ENCODE assay signal across 8 mouse cellular contexts in the genomic region with DNA sequence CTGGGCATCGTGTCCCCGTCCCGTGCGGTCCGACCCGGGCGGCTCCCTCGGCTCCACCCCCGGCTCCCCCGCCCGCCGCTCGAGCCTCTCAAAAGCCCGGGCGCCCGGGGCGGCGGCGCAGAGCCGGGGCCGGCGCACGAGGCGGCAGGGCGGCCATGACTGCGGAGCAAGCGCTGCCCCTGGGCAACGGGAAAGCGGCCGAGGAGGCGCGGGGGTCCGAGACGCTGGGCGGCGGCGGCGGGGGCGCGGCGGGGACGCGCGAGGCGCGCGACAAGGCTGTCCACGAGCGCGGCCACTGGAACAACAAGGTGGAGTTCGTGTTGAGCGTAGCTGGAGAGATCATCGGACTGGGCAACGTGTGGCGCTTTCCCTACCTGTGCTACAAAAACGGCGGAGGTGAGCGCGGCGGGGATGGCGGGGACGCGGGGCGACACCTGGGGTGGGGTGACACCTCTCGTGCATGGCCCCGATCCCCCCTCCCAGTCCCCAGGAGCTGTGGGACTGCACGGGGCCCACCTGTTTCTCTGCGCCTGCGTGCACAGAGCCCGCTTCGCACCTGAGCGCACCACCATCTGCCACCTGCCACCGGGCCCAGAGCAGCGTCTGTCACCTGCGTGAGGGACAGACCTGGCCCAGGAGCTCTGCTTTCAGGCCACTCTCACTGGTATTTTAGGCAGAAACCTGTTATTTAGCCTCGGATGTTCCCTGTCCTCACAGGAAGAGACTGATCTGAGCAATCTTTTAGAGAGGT. TPM values are rescaled to one million over a fixed set of nuclear protein-coding genes. Genes with fewer than 3 reads are reported as not detected.
DNase-seq lines count a peak whose midpoint lies in the region; ATAC-seq and TF ChIP-seq lines count a peak whose summit lies in the region.

A gene (plus strand): TSS at position 120 of the 751 bp plus-strand sequence.

- H3K9me3 ChIP-seq in liver, embryonic 11.5 days (ENCODE audit: control insufficient read depth, low read length) = no peaks in the 10 kb centered on the region
- no peaks in the 10 kb centered on the region for H3K9me3 ChIP-seq in liver, postnatal 0 days (ENCODE audit: low read length)
- H3K9me3 ChIP-seq in limb, embryonic 14.5 days (ENCODE audit: control insufficient read depth, low read length) = no peaks in the 10 kb centered on the region
- H3K9me3 ChIP-seq in stomach, embryonic 15.5 days = no peaks in the 10 kb centered on the region

- H3K4me3 ChIP-seq in liver, embryonic 11.5 days (ENCODE audit: low read depth, low read length) = peak within 1 kb of the TSS; percentile 36
- no peak within 1 kb of the TSS for H3K4me3 ChIP-seq in liver, postnatal 0 days (ENCODE audit: low read depth, low read length)
- H3K4me3 ChIP-seq in limb, embryonic 14.5 days (replicated peaks; ENCODE audit: low read length) = peak within 1 kb of the TSS; percentile 36
- peak within 1 kb of the TSS; percentile 42 for H3K4me3 ChIP-seq in stomach, embryonic 15.5 days (replicated peaks)

- H3K27me3 ChIP-seq in liver, embryonic 11.5 days (replicated peaks; ENCODE audit: control insufficient read depth, insufficient read depth, low read length) = peaks cover 33% of the 10 kb centered on the region
- peaks cover 28% of the 10 kb centered on the region for H3K27me3 ChIP-seq in liver, postnatal 0 days (ENCODE audit: insufficient read depth, low read length)
- peaks cover 30% of the 10 kb centered on the region for H3K27me3 ChIP-seq in limb, embryonic 14.5 days (ENCODE audit: control insufficient read depth, insufficient read depth, low read length)
- peaks cover 37% of the 10 kb centered on the region for H3K27me3 ChIP-seq in stomach, embryonic 15.5 days (replicated peaks)

- no peak for TF ChIP-seq EP300 in liver, postnatal 0 days (IDR thresholded peaks at IDR 0.05; ENCODE audit: low read depth)

- H3K4me2 ChIP-seq in liver, embryonic 11.5 days = peak within 1 kb of the TSS; percentile 57
- H3K4me2 ChIP-seq in liver, postnatal 0 days (ENCODE audit: low read depth, low read length) = no peak within 1 kb of the TSS
- H3K4me2 ChIP-seq in limb, embryonic 14.5 days (replicated peaks; ENCODE audit: low read depth, low read length, severe bottlenecking) = peak within 1 kb of the TSS; percentile 61
- peak within 1 kb of the TSS; percentile 83 for H3K4me2 ChIP-seq in stomach, embryonic 15.5 days

- no peaks in the 10 kb centered on the region for H3K4me1 ChIP-seq in liver, embryonic 11.5 days (replicated peaks; ENCODE audit: control insufficient read depth, insufficient read depth, low read length)
- no peaks in the 10 kb centered on the region for H3K4me1 ChIP-seq in liver, postnatal 0 days (ENCODE audit: insufficient read depth)
- H3K4me1 ChIP-seq in limb, embryonic 14.5 days (ENCODE audit: control insufficient read depth, insufficient read depth, low read length) = no peaks in the 10 kb centered on the region
- H3K4me1 ChIP-seq in stomach, embryonic 15.5 days = peaks cover 8% of the 10 kb centered on the region; the same call in 1 of the 2 replicates

- TF ChIP-seq CTCF in liver, postnatal 0 days (IDR thresholded peaks at IDR 0.05; ENCODE audit: low read depth) = no peak

- no peaks in the 10 kb centered on the region for H3K36me3 ChIP-seq in liver, embryonic 11.5 days (ENCODE audit: control insufficient read depth, insufficient read depth, low read length)
- H3K36me3 ChIP-seq in liver, postnatal 0 days (replicated peaks; ENCODE audit: insufficient read depth, low read length) = no peaks in the 10 kb centered on the region
- no peaks in the 10 kb centered on the region for H3K36me3 ChIP-seq in limb, embryonic 14.5 days (ENCODE audit: control insufficient read depth, insufficient read depth, low read length)
- H3K36me3 ChIP-seq in stomach, embryonic 15.5 days = no peaks in the 10 kb centered on the region

- no peak within 1 kb of the TSS for H3K9ac ChIP-seq in liver, embryonic 11.5 days (ENCODE audit: low read depth, low read length)
- no peak within 1 kb of the TSS for H3K9ac ChIP-seq in liver, postnatal 0 days (replicated peaks)
- 0 out of 2 replicates have a peak within 1 kb of the TSS, but pooled peaks have one; percentile 21 for H3K9ac ChIP-seq in limb, embryonic 14.5 days (ENCODE audit: low read depth, low read length, severe bottlenecking)
- H3K9ac ChIP-seq in stomach, embryonic 15.5 days = no peak within 1 kb of the TSS

- H3K27ac ChIP-seq in liver, embryonic 11.5 days (ENCODE audit: low read depth, low read length) = no peak within 1 kb of the TSS
- H3K27ac ChIP-seq in liver, postnatal 0 days (ENCODE audit: low read depth) = no peak within 1 kb of the TSS
- H3K27ac ChIP-seq in limb, embryonic 14.5 days (replicated peaks; ENCODE audit: low read depth, low read length) = no peak within 1 kb of the TSS
- H3K27ac ChIP-seq in stomach, embryonic 15.5 days = no peak within 1 kb of the TSS

- no peak for ATAC-seq in liver, embryonic 11.5 days (replicated peaks; ENCODE audit: low FRiP score)
- ATAC-seq in liver, postnatal 0 days = no peak
- no peak for ATAC-seq in limb, embryonic 14.5 days (ENCODE audit: low FRiP score, low read depth)
- no peak for ATAC-seq in stomach, embryonic 15.5 days (ENCODE audit: insufficient read depth, low FRiP score, low read depth)

- DNase-seq in adrenal gland, adult 2 months = peak; percentile 10
- no peak for DNase-seq in adrenal gland, adult 8-10 months
- no peak for DNase-seq in liver, embryonic 11.5 days (ENCODE audit: low spot score)
- DNase-seq in liver, postnatal 0 days = no peak
- peak; percentile 19 to 23 for DNase-seq in frontal cortex, postnatal 25 days (ENCODE audit: low spot score in 2 of 2)
- no peak for DNase-seq in limb, embryonic 14.5 days (ENCODE audit: low spot score)
- no peak for DNase-seq in T-cell, adult 2 months (ENCODE audit: low spot score)

- TF ChIP-seq POLR2A in limb, embryonic 14.5 days (IDR thresholded peaks at IDR 0.05; ENCODE audit: borderline replicate concordance, extremely low read depth, insufficient read depth, insufficient read length) = no peak

- WGBS in liver, embryonic 11.5 days = 7% methylated on average over 76 of the region's 76 CpGs
- 7% methylated on average over 55 of the region's 76 CpGs for WGBS in liver, postnatal 0 days (ENCODE audit: insufficient replicate concordance)
- 6% methylated on average over 41 of the region's 76 CpGs for WGBS in limb, embryonic 14.5 days
- 4% methylated on average over 76 of the region's 76 CpGs for WGBS in stomach, embryonic 15.5 days

RNA-seq across cellular contexts. Expression of the gene that starts here (rescaled TPM):
- total RNA-seq in adrenal gland, adult 2 months (2021) = under 1 TPM in 1 of 2 experiments, not detected in 1; 0.06 TPM
- polyA plus RNA-seq in adrenal gland, adult 2 months (2012; rRNA removed) = 0.02 and 0.13 TPM in 2 replicates
- total RNA-seq in adrenal gland, adult 8-10 months (2022) = under 1 TPM; 0.12 to 0.31 (median 0.18) TPM
- not detected in 2 replicates for polyA plus RNA-seq in liver, embryonic 11.5 days (2014; fragmentation: Nextera tagmentation; extraction: Ambion mirVana)
- 0.04 and 0.05 TPM in 2 replicates for polyA plus RNA-seq in liver, postnatal 0 days (2015; fragmentation: Nextera tagmentation; extraction: Ambion mirVana)
- 0.11 and 0.15 TPM in 2 replicates for polyA plus RNA-seq in limb, embryonic 14.5 days (2012; rRNA removed)
- 0.11 TPM in 1 of 2 replicates, not detected in the other for polyA plus RNA-seq in limb, embryonic 14.5 days (2014; fragmentation: Nextera tagmentation; extraction: Ambion mirVana)
- polyA plus RNA-seq in stomach, embryonic 15.5 days (2015; fragmentation: Nextera tagmentation; extraction: Ambion mirVana) = 0.70 and 0.87 TPM in 2 replicates

Comparison
In these comparisons a context has a peak if more than half of its experiments do, and no peak if none do; other contexts are left out.
1. Peak in DNase-seq in adrenal gland, adult 2 months; RNA of the gene not detected or under 1 TPM.
2. DNase-seq: peak in frontal cortex, postnatal 25 days (2 of 2); none in adrenal gland, adult 8-10 months (single experiment), liver, embryonic 11.5 days (single experiment), liver, postnatal 0 days (single experiment), limb, embryonic 14.5 days (single experiment) and T-cell, adult 2 months (single experiment).